Mouse (Mus musculus) T-helper 2 cell (primary cell): ENCODE results near the gene Luc7l.
"Not testable (repeated sequence)": the region's sequence is repeated elsewhere in the genome, so short reads cannot be mapped to it uniquely, and the experiment has no call there.

Experiments
- in situ Hi-C: fragments of 300-600 bp; cut with MboI, MseI; formaldehyde crosslinking; loops from one replicate; pipeline ENCODE4 v1.15.1; 2025; ENCODE audit warnings: high pct_unique_total_duplicates

Gene Luc7l

DNA sequence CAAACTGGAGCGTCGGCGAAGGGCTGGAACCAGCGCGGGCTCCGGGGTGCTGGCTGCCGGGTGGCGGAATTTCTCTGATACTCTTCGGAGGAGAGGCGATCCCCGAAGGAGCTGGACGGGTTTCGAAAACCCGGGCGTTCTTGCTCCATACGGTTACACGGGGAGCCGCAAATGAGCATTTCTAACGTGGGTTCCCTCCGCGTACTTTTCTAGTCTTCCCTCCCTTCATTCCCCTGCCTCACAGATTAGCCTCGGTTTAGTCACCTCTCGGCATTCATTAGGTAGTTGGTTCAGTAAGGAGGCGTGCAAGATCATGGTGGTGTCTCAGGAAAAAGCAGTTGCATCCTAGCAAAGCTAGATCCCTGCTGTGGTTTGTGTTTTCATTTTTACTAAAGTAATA is 703 bp downstream of the Luc7l start:
- in situ Hi-C loops = no loop called here

DNA sequence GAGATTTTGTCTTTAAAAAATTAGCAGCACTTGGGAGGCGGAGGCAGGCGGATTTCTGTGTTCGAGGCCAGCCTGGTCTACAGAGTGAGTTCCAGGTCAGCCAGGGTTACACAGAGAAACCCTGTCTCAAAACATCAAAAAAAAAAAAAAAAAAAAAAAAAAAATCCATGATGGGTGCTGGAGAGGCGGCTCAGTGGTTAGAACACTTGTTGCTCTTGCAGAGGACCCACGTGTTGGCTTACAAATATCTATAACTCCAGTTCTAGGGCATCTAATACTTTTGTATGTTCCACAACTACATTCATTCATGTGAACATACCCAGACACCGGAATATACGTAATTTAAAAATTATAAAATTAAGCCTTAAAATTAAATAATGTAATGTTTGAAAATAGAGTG is 2.6 kb downstream of the Luc7l start:
- in situ Hi-C loops = no loop called here

DNA sequence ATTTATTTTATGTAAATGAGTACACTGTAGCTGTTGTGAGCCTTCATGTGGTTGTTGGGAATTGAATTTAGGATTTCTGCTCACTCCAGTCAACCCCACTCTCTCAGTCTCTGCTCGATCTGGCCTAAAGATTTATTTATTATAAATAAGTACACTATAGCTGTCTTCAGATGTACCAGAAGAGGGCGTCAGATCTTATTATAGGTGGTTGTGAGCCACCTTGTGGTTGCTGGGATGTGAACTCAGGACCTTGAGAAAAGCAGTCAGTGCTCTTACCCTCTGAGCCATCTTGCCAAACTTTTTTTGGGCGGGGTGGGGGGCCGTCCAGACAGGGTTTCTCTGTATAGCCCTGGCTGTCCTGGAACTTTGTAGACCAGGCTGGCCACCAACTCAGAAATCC is 9.1 kb downstream of the Luc7l start:
- in situ Hi-C loops = no loop called here

DNA sequence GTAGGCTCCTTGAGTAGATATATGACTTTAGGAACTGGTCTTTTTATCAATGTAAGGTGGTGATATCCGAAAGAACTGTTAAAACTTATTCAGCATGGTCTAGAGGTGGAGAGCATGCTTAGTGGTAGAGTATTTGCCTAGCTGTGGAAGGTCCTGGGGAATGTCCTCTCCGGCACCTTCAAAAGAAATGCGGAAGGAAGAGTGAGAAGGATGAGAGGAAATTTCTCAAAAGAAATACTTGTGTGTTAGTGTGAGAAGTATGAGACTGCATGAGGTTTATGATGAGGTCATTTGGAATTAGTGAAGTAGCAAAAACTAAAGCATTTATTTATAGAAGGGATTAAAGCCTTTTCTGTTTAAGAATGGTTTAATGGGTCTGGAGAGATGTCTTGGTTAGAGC is 9.7 kb downstream of the Luc7l start:
- in situ Hi-C loops = no loop called here

DNA sequence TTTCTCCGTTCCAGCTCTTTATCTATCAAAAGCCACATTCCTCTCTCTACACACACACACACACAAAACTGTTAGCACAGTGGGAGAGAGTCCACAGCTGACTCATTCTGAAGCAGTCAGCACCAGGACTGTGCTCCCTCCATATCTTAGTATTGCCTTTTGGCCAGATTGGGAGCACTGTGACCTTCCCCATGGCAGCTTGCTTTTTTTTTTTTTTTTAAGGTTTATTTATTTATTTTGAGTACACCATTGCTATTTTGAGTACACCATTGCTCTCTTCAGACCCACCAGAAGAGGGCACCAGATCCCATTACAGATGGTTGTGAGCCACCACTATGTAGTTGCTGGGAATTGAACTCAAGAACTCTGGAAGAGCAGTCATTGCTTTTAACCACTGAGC is 16.2 kb downstream of the Luc7l start:
- in situ Hi-C loops = no loop called here

DNA sequence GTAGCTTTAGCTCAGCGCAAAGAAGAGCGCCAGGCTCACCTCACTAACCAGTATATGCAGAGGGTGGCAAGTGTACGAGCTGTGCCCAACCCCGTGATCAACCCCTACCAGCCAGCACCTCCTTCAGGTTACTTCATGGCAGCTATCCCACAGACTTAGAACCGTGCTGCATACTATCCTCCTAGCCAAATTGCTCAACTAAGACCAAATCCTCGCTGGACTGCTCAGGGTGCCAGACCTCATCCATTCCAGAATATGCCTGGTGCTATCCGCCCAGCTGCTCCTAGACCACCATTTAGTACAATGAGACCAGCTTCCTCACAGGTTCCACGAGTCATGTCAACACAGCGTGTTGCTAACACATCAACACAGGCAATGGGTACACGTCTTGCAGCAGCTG is 16.9 kb downstream of the Luc7l start:
- in situ Hi-C loops = not testable (repeated sequence)

DNA sequence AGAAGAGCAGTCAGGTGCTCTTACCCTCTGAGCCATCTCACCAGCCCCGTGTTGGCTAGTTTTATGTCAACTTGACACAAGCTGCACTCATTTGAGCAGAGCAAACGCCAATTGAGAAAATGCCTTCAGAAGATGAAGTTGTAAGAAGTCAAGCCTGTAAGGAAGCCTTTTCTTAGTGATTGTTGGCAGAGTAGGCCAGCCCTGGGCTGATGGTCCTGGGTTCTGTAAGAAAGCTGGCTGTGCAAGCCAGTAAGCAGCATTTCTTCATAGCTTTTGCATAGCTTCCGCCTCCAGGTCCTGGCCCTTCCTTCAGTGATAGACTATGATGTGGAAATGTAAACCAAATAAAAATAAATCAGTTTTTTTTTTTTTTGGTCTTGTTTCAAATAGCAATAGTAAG is 19.9 kb downstream of the Luc7l start:
- in situ Hi-C loops = no loop called here

DNA sequence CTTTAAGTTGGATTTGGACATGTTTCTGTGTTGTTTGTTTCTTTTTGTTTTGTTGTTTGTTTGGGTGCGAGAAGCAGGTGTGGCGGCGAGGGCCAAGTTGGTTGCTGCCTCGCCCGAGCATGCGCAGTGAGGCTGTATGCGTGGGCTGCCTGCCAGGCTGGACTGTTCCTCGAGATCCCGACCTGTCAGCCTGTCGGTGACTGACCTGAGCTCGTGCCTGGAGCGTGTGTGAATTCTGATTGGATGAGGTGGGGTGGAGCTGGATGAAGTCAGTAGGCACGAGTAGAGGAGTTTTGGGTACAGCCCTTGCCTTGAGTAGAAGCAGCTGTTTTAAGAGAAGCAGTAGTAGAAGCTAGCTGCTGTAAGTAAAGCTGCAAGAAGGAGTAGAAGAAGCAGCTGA is 23.2 kb downstream of the Luc7l start:
- in situ Hi-C loops = loop anchor here (5.0 kb wide), 1 partner anchor 86 kb away; no protein-coding TSS in a partner anchor

DNA sequence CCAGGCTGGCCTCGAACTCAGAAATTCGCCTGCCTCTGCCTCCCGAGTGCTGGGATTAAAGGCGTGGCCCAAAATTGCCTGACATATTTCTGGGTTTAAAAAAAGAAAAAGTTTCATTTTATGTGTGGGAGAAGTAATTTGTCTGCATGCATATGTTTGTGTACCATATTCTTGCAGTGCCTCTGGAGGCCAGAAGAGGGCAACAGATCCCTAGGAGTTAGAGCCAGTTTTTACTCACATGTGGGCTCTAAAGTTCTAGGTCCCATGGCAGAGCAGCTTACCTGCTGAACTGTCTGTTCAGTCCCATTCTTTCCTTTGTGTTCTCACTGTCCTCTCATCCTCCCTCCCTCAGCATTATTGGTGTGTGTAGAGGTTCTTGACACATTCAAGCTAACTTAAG is 24.0 kb downstream of the Luc7l start:
- in situ Hi-C loops = loop anchor here (5.0 kb wide), 1 partner anchor 86 kb away; no protein-coding TSS in a partner anchor

DNA sequence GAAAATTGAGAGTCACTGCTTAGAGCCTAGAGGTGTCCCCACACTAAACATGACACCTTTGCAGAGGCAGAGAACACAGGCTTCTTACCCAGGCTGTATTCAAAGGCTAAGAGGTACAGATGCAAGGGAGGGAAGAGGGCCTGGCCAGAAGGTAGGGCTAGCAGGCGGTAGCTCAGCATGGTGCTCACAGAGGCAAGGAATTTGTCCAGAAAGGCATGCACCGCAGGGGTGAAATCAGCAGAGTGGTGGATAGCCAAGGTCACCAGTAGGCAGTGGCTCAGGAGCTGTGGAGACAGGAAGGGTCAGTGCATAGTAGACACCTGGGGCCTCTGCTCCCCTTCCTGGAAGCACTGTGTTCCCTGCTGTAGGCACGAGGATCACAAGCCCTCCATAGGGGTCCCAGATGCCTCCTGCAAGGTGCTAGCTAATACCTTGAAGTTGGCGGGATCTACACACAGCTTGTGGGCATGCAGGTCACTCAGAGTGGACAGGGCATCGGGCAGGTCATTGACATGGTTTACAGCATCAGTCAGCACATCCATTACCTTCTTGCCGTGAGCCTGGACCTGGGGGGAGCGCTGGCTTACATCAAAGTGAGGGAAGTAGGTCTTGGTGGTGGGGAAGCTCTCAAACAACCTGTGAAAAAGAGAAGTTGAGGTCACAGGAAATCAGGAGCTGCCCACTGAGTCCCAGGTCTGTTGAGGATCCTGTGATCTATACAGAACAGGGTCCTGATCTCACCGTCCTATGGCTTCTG is 33.7 kb downstream of the Luc7l start:
- in situ Hi-C loops = no loop called here

DNA sequence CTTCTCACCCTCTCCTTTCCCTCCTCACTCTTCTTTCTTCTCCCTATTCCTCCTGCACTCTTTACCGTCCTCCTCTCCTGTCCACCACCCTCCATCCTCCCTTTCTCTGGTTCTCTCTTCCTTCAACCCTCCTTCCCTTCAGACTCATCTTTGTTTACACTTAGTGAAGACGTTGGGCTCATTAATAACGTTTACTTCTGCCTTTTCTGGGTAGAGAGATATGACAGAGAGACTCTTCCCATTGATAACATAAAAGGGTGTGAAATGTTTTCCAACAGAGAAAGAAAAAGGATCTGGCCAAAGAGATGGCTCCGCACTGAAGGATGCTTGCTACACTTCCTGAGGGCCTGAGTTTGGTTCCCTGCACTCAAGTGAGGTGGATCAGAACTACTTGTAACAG is 36.8 kb downstream of the Luc7l start:
- in situ Hi-C loops = no loop called here

DNA sequence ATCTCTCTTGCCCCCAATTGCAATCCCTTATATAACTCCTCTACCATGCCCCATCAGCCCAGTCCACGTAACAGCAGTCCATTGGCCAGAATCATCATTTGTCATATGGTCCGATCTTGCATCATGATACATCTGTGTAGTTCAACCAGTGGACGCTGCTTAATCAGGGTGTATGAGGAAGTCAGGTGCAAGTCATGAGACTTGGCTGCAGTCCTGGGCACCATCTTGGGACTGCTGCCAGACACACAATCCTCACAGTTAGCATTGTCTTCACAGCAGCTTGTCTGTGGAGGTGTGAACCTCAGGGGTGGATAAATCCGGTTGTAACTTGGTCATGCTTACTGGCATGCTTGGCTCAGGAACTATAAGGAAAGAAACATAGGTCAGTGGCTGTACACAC is 45.6 kb downstream of the Luc7l start:
- in situ Hi-C loops = not testable (repeated sequence)

DNA sequence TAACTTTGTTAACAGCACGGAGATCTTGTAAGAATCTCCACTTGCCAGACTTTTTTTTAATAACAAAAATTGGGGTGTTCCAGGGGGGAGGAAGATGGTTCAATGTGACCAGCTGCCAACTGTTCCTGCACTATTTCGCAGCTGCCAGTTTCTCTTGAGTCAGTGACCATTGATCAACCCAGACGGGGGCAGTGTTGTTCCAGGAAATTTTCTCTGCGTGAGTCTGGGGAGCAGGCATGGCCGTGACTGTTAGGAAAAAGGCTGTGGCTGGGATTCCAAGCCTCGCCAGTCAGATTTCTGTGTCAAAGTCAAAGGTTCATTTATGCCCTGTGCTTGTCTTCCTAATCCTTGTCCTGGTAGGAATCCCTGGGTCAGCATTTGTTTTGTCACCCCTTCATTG is 61.6 kb downstream of the Luc7l start:
- in situ Hi-C loops = loop anchor here (10.0 kb wide), 1 partner anchor 511 kb away; no protein-coding TSS in a partner anchor

DNA sequence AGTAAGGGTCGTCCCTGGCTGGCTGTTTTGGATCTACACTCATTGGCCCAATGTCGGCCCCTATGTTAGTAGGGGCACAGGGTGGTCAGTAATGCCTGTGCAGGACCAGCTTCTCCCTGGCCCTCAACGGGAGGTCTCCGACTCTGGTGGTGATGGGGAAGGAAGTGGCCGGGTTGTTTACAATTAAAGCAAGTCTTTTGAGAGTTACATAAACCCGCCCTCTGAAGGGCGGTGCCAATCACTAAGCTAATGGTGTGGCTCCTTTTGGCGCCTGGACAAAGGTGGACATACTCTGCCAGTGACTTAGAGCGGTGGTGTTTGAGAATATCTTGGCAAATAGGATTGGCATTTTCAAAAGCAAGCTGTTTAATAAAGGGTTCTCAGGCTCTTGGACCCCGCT is 62.8 kb downstream of the Luc7l start:
- in situ Hi-C loops = loop anchor here (5.0 to 10.0 kb wide), 3 partner anchors 37 to 509 kb away; no protein-coding TSS in a partner anchor

DNA sequence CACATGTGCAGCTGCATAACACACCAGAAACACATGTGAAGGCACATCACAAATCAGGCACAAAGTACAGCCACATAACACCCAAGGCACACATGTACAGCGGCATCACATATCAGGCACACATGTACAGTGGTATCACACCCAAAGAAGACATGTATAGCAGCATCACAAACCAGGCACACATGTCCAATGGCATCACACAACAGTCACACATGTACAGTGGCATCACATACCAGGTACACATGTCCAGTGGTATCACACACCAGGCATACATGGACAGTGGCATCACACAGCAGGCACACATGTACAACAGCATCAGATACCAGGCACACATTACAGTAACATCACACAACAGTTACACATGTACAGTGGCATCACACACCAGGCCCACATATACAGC is 65.7 kb downstream of the Luc7l start:
- in situ Hi-C loops = loop anchor here (5.0 to 10.0 kb wide), 3 partner anchors 34 to 506 kb away; no protein-coding TSS in a partner anchor
